Mouse (Mus musculus): ENCODE measurements at regions not wholly inside any gene's neighbourhood (a gene's known extent, or its start where the extent isn't known, plus 50 kb on each side); places are given as distances from the start of the nearest gene placed in this dataset.
A peak's percentile ranks its signal among the peaks of the same experiment; 100 is the strongest.
"Not testable (repeated sequence)": the region's sequence is repeated elsewhere in the genome, so short reads cannot be mapped to it uniquely, and the experiment has no call there.

- no peak for DNase-seq (ENCODE audit: low read depth)
These were observed 66.4 kb downstream of the Xrcc2 start for GRCm38 (mm10) chr5:25639187-25639586.

GRCm38 (mm10) chr5:25638097-25638496 lies 67.5 kb downstream of the Xrcc2 start:
- no peak for DNase-seq (ENCODE audit: low read depth)

GRCm38 (mm10) chr5:25632861-25633535 lies 72.6 kb downstream of the Xrcc2 start:
- DNase-seq (ENCODE audit: low read depth): peak; percentile 34

- DNase-seq (ENCODE audit: low read depth): no peak
These were observed 75.9 kb downstream of the Xrcc2 start for GRCm38 (mm10) chr5:25629731-25630130.

GRCm38 (mm10) chr5:25628504-25628903 lies 77.1 kb downstream of the Xrcc2 start:
- DNase-seq (ENCODE audit: low read depth): no peak

GRCm38 (mm10) chr5:25627086-25627485 lies 78.5 kb downstream of the Xrcc2 start:
- no peak for DNase-seq (ENCODE audit: low read depth)

- peak; percentile 44 for DNase-seq (ENCODE audit: low read depth)
These were observed 81.6 kb downstream of the Xrcc2 start for GRCm38 (mm10) chr5:25624029-25624428.

- peak; percentile 61 for DNase-seq (ENCODE audit: low read depth)
These were observed 85.8 kb downstream of the Xrcc2 start for GRCm38 (mm10) chr5:25619872-25620271.

- DNase-seq (ENCODE audit: low read depth): not testable (repeated sequence)
These were observed 86.3 kb downstream of the Xrcc2 start for GRCm38 (mm10) chr5:25619337-25619736.

GRCm38 (mm10) chr5:25614659-25615061 lies 91.0 kb downstream of the Xrcc2 start:
- no peak for DNase-seq (ENCODE audit: low read depth)

- peak; percentile 72 for DNase-seq (ENCODE audit: low read depth)
These were observed 91.6 kb downstream of the Xrcc2 start for GRCm38 (mm10) chr5:25613844-25614658.

GRCm38 (mm10) chr5:25612036-25612705 lies 93.5 kb downstream of the Xrcc2 start:
- no peak for DNase-seq (ENCODE audit: low read depth)

- DNase-seq (ENCODE audit: low read depth): peak; percentile 81
These were observed 94.0 kb downstream of the Cct8l1 start for GRCm38 (mm10) chr5:25609911-25610310.

- peak; percentile 19 for DNase-seq (ENCODE audit: low read depth)
These were observed 86.3 kb downstream of the Cct8l1 start for GRCm38 (mm10) chr5:25602123-25602522.

- DNase-seq (ENCODE audit: low read depth): no peak
These were observed 83.5 kb downstream of the Cct8l1 start for GRCm38 (mm10) chr5:25599363-25599762.

GRCm38 (mm10) chr5:25597786-25598185 lies 81.9 kb downstream of the Cct8l1 start:
- DNase-seq (ENCODE audit: low read depth): no peak

- DNase-seq (ENCODE audit: low read depth): no peak
These were observed 75.8 kb downstream of the Cct8l1 start for GRCm38 (mm10) chr5:25591709-25592108.
